Mouse (Mus musculus) limb, embryonic 13.5 days (tissue): ENCODE measurements at regions not wholly inside any gene's neighbourhood (a gene's known extent, or its start where the extent isn't known, plus 50 kb on each side); places are given as distances from the start of the nearest gene placed in this dataset.

Source experiments
- ATAC-seq: fragments of 200-750 bp; cut with Nextera tagmentation; 2 replicates; pipeline ENCODE4 v1.8.0; 2017; ENCODE audit warnings: low read depth, moderate number of reproducible peaks, moderate TSS enrichment; ENCODE audit not compliant: low FRiP score
- H3K27ac ChIP-seq: fragments of 300-500 bp; sonication (generic); 2 replicates; pipeline ENCODE4 v1.5.1; 2015; ENCODE audit warnings: inconsistent platforms, mild to moderate bottlenecking, moderate library complexity
- H3K27me3 ChIP-seq: fragments of 300-500 bp; sonication (generic); 2 replicates; pipeline ENCODE4 v1.6.1; 2015; ENCODE audit warnings: mild to moderate bottlenecking, inconsistent platforms
- H3K36me3 ChIP-seq: fragments of 300-500 bp; sonication (generic); 2 replicates; pipeline ENCODE4 v1.6.1; 2015; ENCODE audit warnings: inconsistent platforms, mild to moderate bottlenecking, moderate library complexity
- H3K4me1 ChIP-seq: fragments of 300-500 bp; sonication (generic); 2 replicates; pipeline ENCODE4 v1.6.1; 2015; ENCODE audit warnings: inconsistent platforms
- H3K4me2 ChIP-seq: fragments of 300-500 bp; sonication (generic); replicated peaks from 2 replicates; pipeline ENCODE4 v1.6.1; 2015; ENCODE audit warnings: inconsistent platforms, mild to moderate bottlenecking, moderate library complexity
- H3K4me3 ChIP-seq: fragments of 300-500 bp; sonication (generic); 2 replicates; pipeline ENCODE4 v1.5.1; 2015; ENCODE audit warnings: moderate library complexity, mild to moderate bottlenecking, inconsistent platforms
- H3K9ac ChIP-seq: fragments of 300-500 bp; sonication (generic); 2 replicates; pipeline ENCODE4 v1.6.1; 2015; ENCODE audit warnings: mild to moderate bottlenecking, inconsistent platforms
- H3K9me3 ChIP-seq: fragments of 300-500 bp; sonication (generic); 2 replicates; pipeline ENCODE4 v1.6.1; 2016; ENCODE audit warnings: inconsistent platforms
- WGBS: fragments of 180-500 bp; shearing (Covaris S2); methylation state at CpG from one replicate; pipeline ENCODE4 v1.1.7; 2015; 5-methylcytosine and 5-hydroxymethylcytosine counted together

- H3K4me2 ChIP-seq: no peak overlapping the region
- H3K27ac ChIP-seq: no peak overlapping the region
- peaks cover 10% of the 10 kb centered on the region for H3K4me1 ChIP-seq
- no peak overlapping the region for H3K9ac ChIP-seq
- no peak overlapping the region for H3K4me3 ChIP-seq
- H3K9me3 ChIP-seq: 0 out of 2 replicates have a peak, but pooled peaks cover 2% of the 10 kb centered on the region
- H3K27me3 ChIP-seq: no peaks in the 10 kb centered on the region
- no peaks in the 10 kb centered on the region for H3K36me3 ChIP-seq
- no peak for ATAC-seq
- 92% methylated on average over 7 of the region's 7 CpGs for WGBS
Measured at GRCm38 (mm10) chr1:137593732-137594131, 581.8 kb downstream of the Ptprc start.

- Histone ChIP-seq H3K4me2 (no peak overlapping the region), H3K9ac (no peak overlapping the region), H3K27ac (no peak overlapping the region), H3K36me3 (no peaks in the 10 kb centered on the region), H3K9me3 (no peaks in the 10 kb centered on the region), H3K4me3 (no peak overlapping the region), H3K27me3 (no peaks in the 10 kb centered on the region), H3K4me1 (peaks cover 10% of the 10 kb centered on the region)
- no peak for ATAC-seq
- WGBS: 34% methylated on average over 2 of the region's 2 CpGs
Measured at GRCm38 (mm10) chr1:137591891-137592290, 583.6 kb downstream of the Ptprc start.

GRCm38 (mm10) chr1:137591295-137591694, 584.2 kb downstream of the Ptprc start:
- Histone ChIP-seq H3K27ac (no peak overlapping the region), H3K4me2 (no peak overlapping the region), H3K36me3 (no peaks in the 10 kb centered on the region), H3K9ac (no peak overlapping the region), H3K27me3 (no peaks in the 10 kb centered on the region), H3K4me1 (peaks cover 10% of the 10 kb centered on the region), H3K9me3 (no peaks in the 10 kb centered on the region), H3K4me3 (no peak overlapping the region)
- ATAC-seq: no peak
- WGBS: 28% methylated on average over 3 of the region's 3 CpGs

- Histone ChIP-seq H3K4me1 (peaks cover 10% of the 10 kb centered on the region), H3K36me3 (no peaks in the 10 kb centered on the region), H3K4me2 (no peak overlapping the region), H3K4me3 (no peak overlapping the region), H3K27ac (no peak overlapping the region), H3K27me3 (no peaks in the 10 kb centered on the region), H3K9me3 (no peaks in the 10 kb centered on the region), H3K9ac (no peak overlapping the region)
- WGBS: 87% methylated on average over 6 of the region's 6 CpGs
- ATAC-seq: no peak
Measured at GRCm38 (mm10) chr1:137588304-137589300, 586.9 kb downstream of the Ptprc start.

- no peak for ATAC-seq
- WGBS: 91% methylated on average over 12 of the region's 12 CpGs
- no peaks in the 10 kb centered on the region for H3K9me3 ChIP-seq
Measured at GRCm38 (mm10) chr1:137587481-137588228, 587.9 kb downstream of the Ptprc start.

GRCm38 (mm10) chr1:137584696-137585095, 590.8 kb downstream of the Ptprc start:
- Histone ChIP-seq H3K27ac (no peak overlapping the region), H3K27me3 (no peaks in the 10 kb centered on the region), H3K36me3 (no peaks in the 10 kb centered on the region), H3K9me3 (no peaks in the 10 kb centered on the region), H3K9ac (no peak overlapping the region), H3K4me3 (no peak overlapping the region), H3K4me1 (no peaks in the 10 kb centered on the region), H3K4me2 (no peak overlapping the region)
- 74% methylated on average over 6 of the region's 6 CpGs for WGBS
- no peak for ATAC-seq

More at GRCm38 (mm10) chr1:137587481-137588228, 587.9 kb downstream of the Ptprc start:
- H3K27ac ChIP-seq: no peak overlapping the region
- no peak overlapping the region for H3K9ac ChIP-seq
- no peak overlapping the region for H3K4me3 ChIP-seq
- no peaks in the 10 kb centered on the region for H3K36me3 ChIP-seq
- H3K4me2 ChIP-seq: no peak overlapping the region
- peaks cover 10% of the 10 kb centered on the region for H3K4me1 ChIP-seq
- H3K27me3 ChIP-seq: no peaks in the 10 kb centered on the region

GRCm38 (mm10) chr1:137584104-137584675, 591.3 kb downstream of the Ptprc start:
- H3K4me1 ChIP-seq: no peaks in the 10 kb centered on the region
- no peak overlapping the region for H3K4me3 ChIP-seq
- H3K9me3 ChIP-seq: no peaks in the 10 kb centered on the region
- no peaks in the 10 kb centered on the region for H3K27me3 ChIP-seq
- no peak overlapping the region for H3K27ac ChIP-seq
- H3K9ac ChIP-seq: no peak overlapping the region
- no peaks in the 10 kb centered on the region for H3K36me3 ChIP-seq
- WGBS: 88% methylated on average over 13 of the region's 13 CpGs
- H3K4me2 ChIP-seq: no peak overlapping the region
- no peak for ATAC-seq

GRCm38 (mm10) chr1:137577639-137578038, 597.9 kb downstream of the Ptprc start:
- 67% methylated on average over 1 of the region's 1 CpGs for WGBS
- Histone ChIP-seq H3K27me3 (no peaks in the 10 kb centered on the region), H3K27ac (no peak overlapping the region), H3K4me2 (no peak overlapping the region), H3K9me3 (no peaks in the 10 kb centered on the region), H3K9ac (no peak overlapping the region), H3K4me3 (no peak overlapping the region), H3K36me3 (no peaks in the 10 kb centered on the region), H3K4me1 (no peaks in the 10 kb centered on the region)
- ATAC-seq: no peak

GRCm38 (mm10) chr1:137576174-137576573, 599.3 kb downstream of the Ptprc start:
- Histone ChIP-seq H3K4me3 (no peak overlapping the region), H3K4me1 (peaks cover 13% of the 10 kb centered on the region), H3K9ac (no peak overlapping the region), H3K4me2 (no peak overlapping the region), H3K9me3 (no peaks in the 10 kb centered on the region), H3K36me3 (no peaks in the 10 kb centered on the region), H3K27ac (no peak overlapping the region), H3K27me3 (no peaks in the 10 kb centered on the region)
- WGBS: 80% methylated on average over 9 of the region's 9 CpGs
- ATAC-seq: no peak

GRCm38 (mm10) chr1:137575380-137575779, 600.1 kb downstream of the Ptprc start:
- no peak for ATAC-seq
- H3K9me3 ChIP-seq: no peaks in the 10 kb centered on the region

GRCm38 (mm10) chr1:137571905-137572865, 603.3 kb downstream of the Ptprc start:
- no peak for ATAC-seq
- WGBS: 34% methylated on average over 6 of the region's 6 CpGs
- no peaks in the 10 kb centered on the region for H3K36me3 ChIP-seq
- no peak overlapping the region for H3K4me3 ChIP-seq
- no peaks in the 10 kb centered on the region for H3K27me3 ChIP-seq
- H3K4me1 ChIP-seq: peaks cover 20% of the 10 kb centered on the region
- no peaks in the 10 kb centered on the region for H3K9me3 ChIP-seq
- H3K4me2 ChIP-seq: no peak overlapping the region
- no peak overlapping the region for H3K9ac ChIP-seq
- no peak overlapping the region for H3K27ac ChIP-seq

More at GRCm38 (mm10) chr1:137575380-137575779, 600.1 kb downstream of the Ptprc start:
- no peaks in the 10 kb centered on the region for H3K36me3 ChIP-seq
- H3K4me3 ChIP-seq: no peak overlapping the region
- no peak overlapping the region for H3K27ac ChIP-seq
- no peaks in the 10 kb centered on the region for H3K27me3 ChIP-seq
- no peak overlapping the region for H3K9ac ChIP-seq
- H3K4me2 ChIP-seq: no peak overlapping the region
- H3K4me1 ChIP-seq: peaks cover 15% of the 10 kb centered on the region
